Mouse (Mus musculus) cerebellum, adult 2 months (tissue): ENCODE data around the gene Cops7a.

ENCODE experiments used
- CTCF ChIP-seq: fragments of 200-500 bp; IDR thresholded peaks from 2 replicates; pipeline ENCODE4 v1.5.1; 2011; ENCODE audit warnings: low read depth, mild to moderate bottlenecking, control low read depth, low read length, moderate library complexity, borderline replicate concordance; ENCODE audit not compliant: insufficient read depth
- POLR2A ChIP-seq: fragments of 200-500 bp; IDR thresholded peaks from 2 replicates; pipeline ENCODE4 v1.6.1; 2011; ENCODE audit warnings: low read length, control low read depth, borderline replicate concordance; ENCODE audit not compliant: insufficient read depth

GRCm38 (mm10) chr6:124937493-124937892 lies 27.8 kb downstream of the Cops7a start:
- TF ChIP-seq CTCF: no peak
- TF ChIP-seq POLR2A: no peak
